Mouse (Mus musculus) MEL (cell line): ENCODE measurements around the gene Map3k10. TPM values are rescaled to one million over a fixed set of nuclear protein-coding genes. Genes with fewer than 3 reads are reported as not detected.

ENCODE experiments used
- DNase-seq: peaks from one replicate; pipeline ENCODE4 v3.0.0; 2011; ENCODE audit warnings: low read depth, low spot score
- H3K27ac ChIP-seq: 2 replicates; pipeline ENCODE4 v1.5.1; 2012; ENCODE audit warnings: low read depth, mild to moderate bottlenecking, control low read depth, low read length, moderate library complexity; ENCODE audit not compliant: control insufficient read depth
- H3K27me3 ChIP-seq, 2 experiments: fragments of 150-350 bp in 1 of 2; sonication (generic) in 1 of 2; 2 replicates each; pipeline ENCODE4 v1.6.1; 2012; ENCODE audit warnings: low read length in 2 of 2, mild to moderate bottlenecking in 2 of 2, improper control_type of control experiment in 1 of 2, moderate library complexity in 1 of 2; ENCODE audit not compliant: insufficient read depth in 2 of 2, control insufficient read depth in 1 of 2
- H3K36me3 ChIP-seq, 2 experiments: 2 replicates each; pipeline ENCODE4 v1.6.1; 2012 to 2014; ENCODE audit warnings: low read length in 2 of 2, improper control_type of control experiment in 1 of 2, inconsistent platforms in 1 of 2, mild to moderate bottlenecking in 1 of 2; ENCODE audit not compliant: insufficient read depth in 2 of 2, control insufficient read depth in 1 of 2
- H3K4me1 ChIP-seq, 2 experiments: fragments of 150-350 bp in 1 of 2; sonication (generic) in 1 of 2; 2 replicates each; pipeline ENCODE4 v1.6.1; 2012; ENCODE audit warnings: low read length in 2 of 2, improper control_type of control experiment in 1 of 2, mild to moderate bottlenecking in 1 of 2; ENCODE audit not compliant: insufficient read depth in 2 of 2, control insufficient read depth in 1 of 2
- H3K4me3 ChIP-seq, 2 experiments: fragments of 150-350 bp in 1 of 2; sonication (generic) in 1 of 2; 2 replicates each; pipeline ENCODE4 v1.5.1; 2012; ENCODE audit warnings: low read depth in 2 of 2, low read length in 2 of 2, mild to moderate bottlenecking in 2 of 2, moderate library complexity in 2 of 2, control low read depth in 1 of 2, improper control_type of control experiment in 1 of 2; ENCODE audit not compliant: control insufficient read depth in 1 of 2, insufficient read depth in 1 of 2
- H3K79me2 ChIP-seq: 2 replicates; pipeline ENCODE4 v1.6.1; 2012; ENCODE audit warnings: mild to moderate bottlenecking, low read length, moderate library complexity; ENCODE audit not compliant: control insufficient read depth, poor library complexity, insufficient read depth
- H3K9ac ChIP-seq: 2 replicates; pipeline ENCODE4 v1.6.1; 2012; ENCODE audit warnings: low read depth, mild to moderate bottlenecking, control low read depth, low read length, moderate library complexity; ENCODE audit not compliant: control insufficient read depth, poor library complexity, severe bottlenecking
- H3K9me3 ChIP-seq: fragments of 150-350 bp; sonication (generic); replicated peaks from 2 replicates; pipeline ENCODE4 v1.6.1; 2012; ENCODE audit warnings: mild to moderate bottlenecking, low read length, improper control_type of control experiment, moderate library complexity; ENCODE audit not compliant: insufficient read depth
- BHLHE40 ChIP-seq: IDR thresholded peaks from 2 replicates; pipeline ENCODE4 v1.6.1; 2012; ENCODE audit warnings: low read depth, mild to moderate bottlenecking, inconsistent platforms, low read length, improper control_type of control experiment, borderline replicate concordance
- CHD1 ChIP-seq: IDR thresholded peaks from 2 replicates; pipeline ENCODE4 v1.6.1; 2012; ENCODE audit warnings: low read depth, mild to moderate bottlenecking, inconsistent platforms, low read length, improper control_type of control experiment
- CHD2 ChIP-seq: IDR thresholded peaks from 2 replicates; pipeline ENCODE4 v1.6.1; 2011; ENCODE audit warnings: low read length, improper control_type of control experiment
- CTCF ChIP-seq, 3 experiments: IDR thresholded peaks in 2 of 3; conservative IDR thresholded peaks in 1 of 3; 2 replicates each; pipeline ENCODE4 v1.5.1; 2011 to 2012; ENCODE audit warnings: low read length in 3 of 3, low read depth in 2 of 3, mild to moderate bottlenecking in 2 of 3, improper control_type of control experiment in 1 of 3, inconsistent platforms in 1 of 3, mixed read lengths in 1 of 3, moderate library complexity in 1 of 3; ENCODE audit not compliant: control insufficient read depth in 1 of 3, insufficient read depth in 1 of 3, poor library complexity in 1 of 3, severe bottlenecking in 1 of 3
- E2F4 ChIP-seq: IDR thresholded peaks from 2 replicates; pipeline ENCODE4 v1.6.1; 2011; ENCODE audit warnings: low read depth, low read length, improper control_type of control experiment, borderline replicate concordance
- EP300 ChIP-seq, 2 experiments: IDR thresholded peaks; 2 replicates each; pipeline ENCODE4 v1.6.1; 2011; ENCODE audit warnings: improper control_type of control experiment in 2 of 2, low read length in 2 of 2, low read depth in 1 of 2, mild to moderate bottlenecking in 1 of 2
- GABPA ChIP-seq: IDR thresholded peaks from 2 replicates; pipeline ENCODE4 v1.6.1; 2012; ENCODE audit warnings: low read depth, mild to moderate bottlenecking, inconsistent platforms, low read length, improper control_type of control experiment, moderate library complexity
- JUND ChIP-seq: IDR thresholded peaks from 2 replicates; pipeline ENCODE4 v1.6.1; 2011; ENCODE audit warnings: low read depth, mild to moderate bottlenecking, improper control_type of control experiment, low read length
- KAT2A ChIP-seq: conservative IDR thresholded peaks from 2 replicates; pipeline ENCODE4 v1.6.1; 2012; ENCODE audit warnings: low read depth, low read length, improper control_type of control experiment, inconsistent platforms
- MAX ChIP-seq: IDR thresholded peaks from 2 replicates; pipeline ENCODE4 v1.6.1; 2011; ENCODE audit warnings: low read length, improper control_type of control experiment
- MAZ ChIP-seq: IDR thresholded peaks from 2 replicates; pipeline ENCODE4 v1.6.1; 2012; ENCODE audit warnings: low read depth, mild to moderate bottlenecking, inconsistent platforms, low read length, improper control_type of control experiment
- MXI1 ChIP-seq: IDR thresholded peaks from 2 replicates; pipeline ENCODE4 v1.6.1; 2011; ENCODE audit warnings: mild to moderate bottlenecking, low read depth, low read length, improper control_type of control experiment
- MYB ChIP-seq: IDR thresholded peaks from 2 replicates; pipeline ENCODE4 v1.6.1; 2011; ENCODE audit warnings: mild to moderate bottlenecking, low read depth, low read length, improper control_type of control experiment
- MYC ChIP-seq: IDR thresholded peaks from 2 replicates; pipeline ENCODE4 v1.6.1; 2011; ENCODE audit warnings: low read depth, mild to moderate bottlenecking, low read length, improper control_type of control experiment, moderate library complexity
- POLR2AphosphoS2 ChIP-seq: IDR thresholded peaks from 2 replicates; pipeline ENCODE4 v1.6.1; 2011; ENCODE audit warnings: low read length, improper control_type of control experiment
- RAD21 ChIP-seq: IDR thresholded peaks from 2 replicates; pipeline ENCODE4 v1.6.1; 2011; ENCODE audit warnings: mild to moderate bottlenecking, low read depth, low read length, improper control_type of control experiment
- SIN3A ChIP-seq: IDR thresholded peaks from 2 replicates; pipeline ENCODE4 v1.6.1; 2012; ENCODE audit warnings: low read length, improper control_type of control experiment, inconsistent platforms
- SMC3 ChIP-seq: IDR thresholded peaks from 2 replicates; pipeline ENCODE4 v1.6.1; 2011; ENCODE audit warnings: low read depth, low read length, improper control_type of control experiment
- TAL1 ChIP-seq: IDR thresholded peaks from 2 replicates; pipeline ENCODE4 v1.6.1; 2012; ENCODE audit warnings: mild to moderate bottlenecking, inconsistent platforms, low read length, moderate library complexity, mixed read lengths
- TBP ChIP-seq: IDR thresholded peaks from 2 replicates; pipeline ENCODE4 v1.8.0; 2011; ENCODE audit warnings: low read depth, low read length, improper control_type of control experiment
- TCF12 ChIP-seq: IDR thresholded peaks from 2 replicates; pipeline ENCODE4 v1.6.1; 2014; ENCODE audit warnings: low read depth, mild to moderate bottlenecking, inconsistent platforms, low read length, improper control_type of control experiment, moderate library complexity
- USF1 ChIP-seq: IDR thresholded peaks from 2 replicates; pipeline ENCODE4 v1.6.1; 2014; ENCODE audit warnings: low read depth, mild to moderate bottlenecking, inconsistent platforms, low read length, improper control_type of control experiment, moderate library complexity
- ZC3H11A ChIP-seq: IDR thresholded peaks from 2 replicates; pipeline ENCODE4 v1.6.1; 2012; ENCODE audit warnings: low read depth, mild to moderate bottlenecking, inconsistent platforms, low read length, improper control_type of control experiment
- ZMIZ1 ChIP-seq: IDR thresholded peaks from 2 replicates; pipeline ENCODE4 v1.6.1; 2012; ENCODE audit warnings: low read depth, mild to moderate bottlenecking, inconsistent platforms, low read length, improper control_type of control experiment, moderate library complexity
- ZNF384 ChIP-seq: IDR thresholded peaks from 2 replicates; pipeline ENCODE4 v1.6.1; 2012; ENCODE audit warnings: low read depth, mild to moderate bottlenecking, inconsistent platforms, low read length, improper control_type of control experiment
- polyA plus RNA-seq, 2 experiments: library from polyadenylated mRNA; stranded (reverse) in 1 of 2; unstranded in 1 of 2; fragments of >175 nt in 1 of 2; fragments of >200 nt in 1 of 2; gene quantifications; 2 replicates each; pipeline versions ENCODE4 v1.2.1 to v1.2.4; 2012; ENCODE audit warnings: low replicate concordance in 2 of 2, low read depth in 1 of 2; ENCODE audit not compliant: insufficient read length in 2 of 2, insufficient read depth in 1 of 2, missing spikeins in 1 of 2
- total RNA-seq: library from RNA; depleted of rRNA; stranded (reverse); fragments of 300-350 nt; gene quantifications from 2 replicates; pipeline ENCODE4 v1.2.3, GENCODE M21; 2012

Gene Map3k10
- total and polyA plus RNA-seq, 3 experiments = 22.0 to 33.3 TPM; not detected in 1

GRCm38 (mm10) chr7:27685681-27686080, 11.3 kb upstream of the Map3k10 start:
- H3K36me3 ChIP-seq = peaks cover 0 to 3% of the 10 kb centered on the region in 2 experiments; a peak in 1 of 4 replicates
- H3K4me3 ChIP-seq = peak overlapping the region in 1 of 2 experiments; percentile 20; a peak in 2 of 4 replicates
- peaks cover 0 to 6% of the 10 kb centered on the region in 2 experiments; a peak in 2 of 4 replicates for H3K4me1 ChIP-seq
- H3K79me2 ChIP-seq = peaks cover 2% of the 10 kb centered on the region; the same call in 1 of the 2 replicates
- no peaks in the 10 kb centered on the region for H3K27me3 ChIP-seq
- DNase-seq = peak; percentile 64
- TF ChIP-seq SIN3A (0 out of 2 replicates have a peak, but pooled peaks have one; percentile 4), CTCF (IDR thresholded peaks at IDR 0.05 in 2 of 3, conservative IDR thresholded peaks at IDR 0.05 in 1 of 3; ENCODE audit: control insufficient read depth in 1 of 3, insufficient read depth in 1 of 3, low read depth in 2 of 3, low read length in 3 of 3, poor library complexity in 1 of 3, severe bottlenecking in 1 of 3) (peak; percentile 25 to 82 (median 77); a peak in 5 of 6 replicates), RAD21 (peak; percentile 77), JUND (no peak), TBP (0 out of 2 replicates have a peak, but pooled peaks have one; percentile 16), ZC3H11A (0 out of 2 replicates have a peak, but pooled peaks have one; percentile 31), BHLHE40 (no peak), E2F4 (no peak), SMC3 (peak; percentile 63), USF1 (no peak), MAZ (no peak), CHD2 (no peak), KAT2A (no peak), POLR2AphosphoS2 (no peak), TAL1 (no peak), ZNF384 (peak; percentile 58), CHD1 (no peak)
- TF ChIP-seq, all 39 proteins: peak for 7
- Histone ChIP-seq H3K27ac (no peak overlapping the region), H3K9ac (peak overlapping the region; percentile 52), H3K9me3 (no peaks in the 10 kb centered on the region)

DNA sequence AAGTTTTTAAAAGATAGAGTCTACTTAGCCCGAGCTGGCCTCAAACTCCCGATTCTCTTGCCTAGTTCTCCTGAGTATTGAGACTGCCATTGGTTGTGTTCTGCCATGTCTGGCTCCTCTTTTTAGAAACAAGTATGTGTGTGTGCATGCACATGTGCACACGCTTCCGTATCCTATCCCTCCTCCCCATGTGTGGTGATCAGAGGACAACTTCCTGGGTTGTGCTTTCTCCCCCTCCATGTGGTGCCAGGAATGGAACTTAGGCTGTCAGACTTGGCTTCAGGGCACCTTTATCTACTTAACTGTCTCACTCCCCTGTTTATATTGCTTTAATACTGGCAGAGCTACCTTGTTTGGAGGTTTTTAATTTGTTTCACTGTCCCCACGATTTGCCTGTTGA, 10.8 kb upstream of the Map3k10 start:
- TF ChIP-seq TCF12 (no peak), EP300 (IDR thresholded peaks at IDR 0.05; ENCODE audit: low read depth in 1 of 2, low read length in 2 of 2) (no peak), KAT2A (no peak), MYC (peak; percentile 83), ZMIZ1 (no peak), MXI1 (peak; percentile 57; the same call in 1 of the 2 replicates), MAX (peak; percentile 69), GABPA (no peak), ZNF384 (no peak), MYB (no peak)
- Histone ChIP-seq H3K9ac (peak overlapping the region; percentile 52), H3K9me3 (no peaks in the 10 kb centered on the region), H3K36me3 (peaks cover 0 to 3% of the 10 kb centered on the region in 2 experiments; a peak in 1 of 4 replicates), H3K27ac (no peak overlapping the region), H3K4me3 (peak overlapping the region; percentile 14 to 20; a peak in 3 of 4 replicates), H3K27me3 (no peaks in the 10 kb centered on the region), H3K79me2 (peaks cover 2% of the 10 kb centered on the region; the same call in 1 of the 2 replicates), H3K4me1 (peaks cover 0 to 6% of the 10 kb centered on the region in 2 experiments; a peak in 2 of 4 replicates)
- peak; percentile 57 for DNase-seq
